Mouse (Mus musculus) embryo, embryonic 11.5 days (tissue): ENCODE measurements around the gene Ddx4.
"Not testable (repeated sequence)": the region's sequence is repeated elsewhere in the genome, so short reads cannot be mapped to it uniquely, and the experiment has no call there.

Experiments used
- DNase-seq: peaks from one replicate; pipeline ENCODE4 v3.0.0-alpha.2; 2012; ENCODE audit warnings: low read depth, low spot score

Ddx4 gene

DNA sequence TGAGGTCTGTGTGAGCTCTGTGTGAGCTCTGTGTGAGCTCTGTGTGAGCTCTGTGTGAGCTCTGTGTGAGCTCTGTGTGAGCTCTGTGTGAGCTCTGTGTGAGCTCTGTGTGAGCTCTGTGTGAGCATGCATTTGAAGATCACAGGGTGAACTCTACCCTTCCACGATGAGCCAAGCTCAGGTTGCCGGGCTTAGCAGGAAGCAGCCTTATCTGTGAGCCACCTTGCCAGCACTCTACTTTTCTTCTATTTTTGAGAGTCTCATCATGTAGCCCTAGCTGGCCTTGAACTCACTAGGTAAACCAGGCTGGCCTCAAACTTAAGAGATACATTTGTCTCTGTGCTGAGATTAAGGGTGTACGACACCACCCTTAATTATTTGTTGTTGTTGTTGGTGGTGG is 15.8 kb downstream of the Ddx4 start:
- no peak for DNase-seq

- no peak for DNase-seq
Observed at GRCm38 (mm10) chr13:112635174-112635837, 17.0 kb downstream of the Ddx4 start.

DNA sequence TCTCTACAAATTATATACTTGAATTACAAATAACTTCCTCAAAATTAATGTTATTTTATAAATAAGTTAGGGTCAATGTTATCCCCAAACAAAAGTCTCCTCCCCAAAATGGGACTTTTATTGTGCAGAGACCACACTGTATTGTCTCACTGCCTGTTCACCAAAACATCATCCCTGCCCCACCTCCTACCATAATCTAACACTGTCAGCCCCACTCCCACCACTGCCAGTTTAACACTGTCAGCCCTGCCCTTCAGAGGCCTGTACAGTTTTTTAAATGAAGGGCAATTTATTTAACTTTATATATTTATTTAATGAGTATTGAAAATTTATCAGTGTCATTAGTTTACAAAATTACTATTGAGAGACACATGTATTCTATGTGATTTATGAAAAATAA is 26.7 kb downstream of the Ddx4 start:
- DNase-seq: no peak

DNA sequence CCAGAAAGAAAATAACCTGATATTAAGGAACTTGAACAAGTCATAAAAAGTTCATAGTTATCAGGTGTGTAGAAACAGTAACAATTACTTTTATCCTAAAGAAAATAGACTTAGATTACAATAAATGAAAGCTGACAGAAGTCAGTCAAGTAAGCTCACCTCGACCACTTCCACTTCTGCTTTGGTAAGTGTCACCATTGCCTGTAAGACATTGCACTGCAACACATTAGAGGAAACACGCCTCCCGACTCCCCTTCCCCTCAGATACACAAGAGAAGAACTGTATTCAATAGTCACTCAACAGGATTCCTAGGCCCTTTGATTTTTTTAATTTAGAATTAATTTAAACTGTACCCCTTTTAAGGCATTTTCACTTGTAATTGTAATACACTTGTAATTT is 27.7 kb downstream of the Ddx4 start:
- no peak for DNase-seq

- DNase-seq: no peak
Observed at GRCm38 (mm10) chr13:112623656-112624055, 28.6 kb downstream of the Ddx4 start.

DNA sequence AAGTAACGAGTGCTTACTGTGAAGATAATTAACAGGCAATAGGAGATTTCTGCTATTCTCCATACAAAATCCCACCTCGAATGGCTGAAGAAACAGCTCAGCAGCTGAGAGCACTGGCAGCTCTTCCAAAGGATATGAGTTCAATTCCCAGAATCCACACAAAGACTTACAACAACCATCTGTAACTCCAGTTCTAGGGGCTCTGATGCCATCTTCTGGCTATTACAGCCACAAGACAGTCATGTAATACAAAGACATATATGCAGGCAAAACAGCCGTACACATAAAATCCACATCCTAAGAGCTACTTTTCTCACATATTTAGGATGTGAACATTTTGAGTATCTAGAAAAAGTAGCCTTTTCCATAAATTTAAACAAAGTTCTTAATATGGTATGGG is 30.7 kb downstream of the Ddx4 start:
- DNase-seq: no peak

- DNase-seq: no peak
Observed at GRCm38 (mm10) chr13:112608606-112609005, 43.7 kb downstream of the Ddx4 start.

DNA sequence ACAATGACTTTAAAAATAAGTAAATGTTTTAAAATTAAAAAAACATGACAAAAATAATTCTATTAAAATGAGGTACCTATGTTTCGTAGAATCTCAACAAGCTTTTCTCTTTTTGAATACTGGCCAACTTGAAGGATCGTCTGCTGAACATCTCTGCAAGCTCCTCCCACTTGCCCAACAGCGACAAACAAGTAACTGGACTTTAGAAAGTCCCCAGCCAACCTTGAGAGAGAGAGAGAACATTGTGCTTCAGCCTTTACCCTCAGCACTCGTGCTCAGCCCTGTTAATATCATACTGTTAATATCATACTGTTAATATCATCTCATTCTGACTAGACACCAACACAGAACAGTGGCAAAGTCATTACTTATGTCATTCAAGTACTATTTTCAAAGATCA is 47.9 kb downstream of the Ddx4 start:
- no peak for DNase-seq

DNA sequence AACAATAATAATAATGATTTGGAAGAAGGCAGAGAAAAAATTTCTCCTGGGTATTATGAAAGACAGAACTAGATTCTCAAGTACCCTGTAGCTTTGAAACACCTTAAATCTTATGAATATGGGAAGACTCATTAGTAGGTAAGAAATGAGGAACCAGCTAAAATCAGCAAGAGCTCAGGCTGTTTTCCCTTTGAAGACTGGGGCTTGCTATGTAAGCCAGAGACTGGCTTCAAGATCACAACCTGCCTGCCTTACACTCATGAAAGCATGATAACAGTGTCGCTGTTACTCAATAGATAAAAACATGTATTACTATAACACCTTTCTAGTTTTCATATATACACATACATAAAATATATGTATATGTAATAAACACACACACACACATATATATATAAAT is 48.4 kb downstream of the Ddx4 start:
- DNase-seq: no peak

DNA sequence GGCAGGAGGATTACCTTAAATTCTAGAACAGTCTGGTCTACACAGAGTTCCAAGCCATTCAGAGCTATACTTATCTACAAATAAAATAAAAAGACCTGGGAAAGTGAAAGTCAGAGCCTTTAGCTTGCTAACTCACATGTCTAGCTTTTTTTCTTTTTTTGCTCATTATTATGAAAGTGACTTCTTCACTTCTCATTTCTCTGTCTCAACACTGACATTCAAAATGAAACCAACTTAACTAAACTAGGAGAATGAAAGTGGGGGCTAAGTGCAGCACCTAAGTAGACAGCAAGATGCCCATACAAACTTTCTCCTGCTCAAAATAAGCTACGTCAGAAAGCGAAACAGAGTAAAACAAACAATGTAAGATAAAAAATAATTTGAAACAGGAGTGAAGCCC is 49.7 kb downstream of the Ddx4 start:
- DNase-seq: no peak

GRCm38 (mm10) chr13:112594260-112594659 is 58.0 kb downstream of the Ddx4 start, which contains the start of gene Il31ra:
Il31ra (minus strand) TSS chr13:112594360.
- not testable (repeated sequence) for DNase-seq

- no peak for DNase-seq
Observed at GRCm38 (mm10) chr13:112590254-112590653, 62.0 kb downstream of the Ddx4 start.

GRCm38 (mm10) chr13:112589625-112590024 is 62.6 kb downstream of the Ddx4 start:
- no peak for DNase-seq

GRCm38 (mm10) chr13:112584556-112585237 is 67.6 kb downstream of the Ddx4 start:
- DNase-seq: no peak

GRCm38 (mm10) chr13:112582291-112582690 is 70.0 kb downstream of the Ddx4 start:
- DNase-seq: no peak

DNA sequence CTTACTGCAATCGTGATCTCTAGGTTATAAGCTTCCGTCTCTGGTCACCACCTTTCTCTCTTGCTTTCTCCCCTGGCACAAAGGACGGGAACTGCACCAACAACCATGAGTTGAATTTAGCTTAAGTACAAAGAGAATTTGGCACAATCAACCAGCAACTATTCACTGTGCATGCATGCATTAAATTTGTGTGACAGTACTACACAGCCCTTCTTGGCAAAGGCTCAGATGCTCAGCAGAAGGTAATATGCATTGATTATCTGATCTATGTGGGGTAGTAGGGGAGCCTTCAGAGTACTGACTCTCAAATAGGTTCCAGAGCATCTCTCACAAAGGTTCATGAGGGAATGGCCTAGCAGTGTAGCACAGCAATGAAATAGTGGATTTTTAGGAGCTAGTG is 70.5 kb downstream of the Ddx4 start:
- DNase-seq: no peak

- DNase-seq: no peak
Observed at GRCm38 (mm10) chr13:112580590-112581320, 71.5 kb downstream of the Ddx4 start.

- not testable (repeated sequence) for DNase-seq
Observed at GRCm38 (mm10) chr13:112578041-112578440, 74.2 kb downstream of the Ddx4 start.

GRCm38 (mm10) chr13:112573800-112574199 is 78.5 kb downstream of the Ddx4 start:
- no peak for DNase-seq

- DNase-seq: no peak
Observed at GRCm38 (mm10) chr13:112570768-112571167, 81.5 kb downstream of the Ddx4 start.

DNA sequence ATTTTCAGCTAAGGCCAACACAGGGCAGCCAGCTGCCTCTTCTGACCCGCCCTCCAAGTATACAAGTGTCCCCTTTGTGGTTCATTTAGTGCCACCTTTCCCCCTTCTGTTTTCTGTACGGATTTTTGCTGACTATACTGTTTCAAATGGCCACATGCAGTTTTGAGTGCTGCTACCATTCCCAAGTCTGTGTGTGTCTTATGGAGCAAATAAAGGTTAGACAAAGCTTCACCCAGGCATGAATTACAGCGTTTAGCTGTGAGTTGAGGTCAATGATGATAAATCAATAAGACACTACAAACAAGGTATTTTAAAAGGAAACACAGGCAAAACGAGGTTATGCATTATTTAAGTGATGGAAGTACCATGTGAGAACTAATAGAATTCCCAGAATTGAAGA is 82.7 kb downstream of the Ddx4 start:
- DNase-seq: no peak

- no peak for DNase-seq
Observed at GRCm38 (mm10) chr13:112560554-112561138, 91.6 kb downstream of the Ddx4 start.
